Mouse (Mus musculus) spleen, postnatal 10 days (tissue): Measurements from ENCODE around the gene Tlr7.
A peak's percentile ranks its signal among the peaks of the same experiment; 100 is the strongest.
"Not testable (repeated sequence)": the region's sequence is repeated elsewhere in the genome, so short reads cannot be mapped to it uniquely, and the experiment has no call there.

ENCODE experiments used
- DNase-seq, 2 experiments: peaks; one replicate each; pipeline ENCODE4 v3.0.0; 2021 to 2022; ENCODE audit warnings: low spot score in 2 of 2

Tlr7 gene

GRCm38 (mm10) chrX:167330399-167330798 lies at the start of gene Tlr7:
TSS of gene Tlr7 (minus strand) at chrX:167330558.
- no peak for DNase-seq

GRCm38 (mm10) chrX:167380073-167380472 lies 49.7 kb upstream of the Tlr7 start:
- DNase-seq = no peak

GRCm38 (mm10) chrX:167361231-167361630 lies 30.9 kb upstream of the Tlr7 start:
- not testable (repeated sequence) for DNase-seq

- DNase-seq = no peak
Observed at GRCm38 (mm10) chrX:167359704-167360103, 29.3 kb upstream of the Tlr7 start.

GRCm38 (mm10) chrX:167357415-167357814 lies 27.1 kb upstream of the Tlr7 start:
- peak in 1 of 2 experiments; percentile 16 for DNase-seq

GRCm38 (mm10) chrX:167355965-167356364 lies 25.6 kb upstream of the Tlr7 start:
- DNase-seq = no peak

GRCm38 (mm10) chrX:167353617-167354016 lies 23.3 kb upstream of the Tlr7 start:
- DNase-seq = no peak

GRCm38 (mm10) chrX:167346440-167346839 lies 16.1 kb upstream of the Tlr7 start:
- no peak for DNase-seq

- DNase-seq = no peak
Observed at GRCm38 (mm10) chrX:167344356-167344755, 14.0 kb upstream of the Tlr7 start.

GRCm38 (mm10) chrX:167341811-167342210 lies 11.5 kb upstream of the Tlr7 start:
- DNase-seq = no peak

- DNase-seq = no peak
Observed at GRCm38 (mm10) chrX:167340190-167340589, 9.8 kb upstream of the Tlr7 start.

- DNase-seq = no peak
Observed at GRCm38 (mm10) chrX:167337990-167338389, 7.6 kb upstream of the Tlr7 start.

GRCm38 (mm10) chrX:167334571-167334970 lies 4.2 kb upstream of the Tlr7 start:
- no peak for DNase-seq

GRCm38 (mm10) chrX:167332607-167333006 lies 2.2 kb upstream of the Tlr7 start:
- no peak for DNase-seq

GRCm38 (mm10) chrX:167330993-167331392 lies 635 bp upstream of the Tlr7 start:
- DNase-seq = no peak

GRCm38 (mm10) chrX:167329620-167330019 lies 738 bp downstream of the Tlr7 start:
- no peak for DNase-seq

- no peak for DNase-seq
Observed at GRCm38 (mm10) chrX:167329098-167329497, 1.3 kb downstream of the Tlr7 start.

- DNase-seq = no peak
Observed at GRCm38 (mm10) chrX:167328519-167328918, 1.8 kb downstream of the Tlr7 start.

GRCm38 (mm10) chrX:167323742-167324141 lies 6.6 kb downstream of the Tlr7 start:
- no peak for DNase-seq

GRCm38 (mm10) chrX:167321233-167321806 lies 9.0 kb downstream of the Tlr7 start:
- DNase-seq = no peak

- DNase-seq = no peak
Observed at GRCm38 (mm10) chrX:167318819-167319396, 11.4 kb downstream of the Tlr7 start.

- peak in 1 of 2 experiments; percentile 14 for DNase-seq
Observed at GRCm38 (mm10) chrX:167315766-167316165, 14.6 kb downstream of the Tlr7 start.

GRCm38 (mm10) chrX:167315093-167315726 lies 15.1 kb downstream of the Tlr7 start:
- DNase-seq = no peak
